12 mouse cellular contexts compared by ENCODE assay signal in genomic region chr15:38433386-38433785, GRCm38 (mm10).
"Had no signal": no experiment of that assay in that cellular context is flagged by ENCODE, and none has a peak within 500 bp of the region (broad histone marks: within the 10 kb centered on the region; RNA-seq: fewer than 3 reads in every experiment).

No protein-coding gene starts in this region.

- H3K9ac ChIP-seq: intestine, embryonic 15.5 days; kidney, embryonic 15.5 days; limb, embryonic 13.5 days; liver, embryonic 13.5 days; lung, embryonic 14.5 days; midbrain, embryonic 13.5 days; stomach, embryonic 15.5 days had no signal

- H3K36me3 ChIP-seq: intestine, embryonic 15.5 days; kidney, embryonic 15.5 days; limb, embryonic 13.5 days; liver, embryonic 13.5 days; midbrain, embryonic 13.5 days; stomach, embryonic 15.5 days had no signal

- H3K4me2 ChIP-seq: intestine, embryonic 15.5 days; kidney, embryonic 15.5 days; limb, embryonic 13.5 days; liver, embryonic 13.5 days; lung, embryonic 14.5 days; midbrain, embryonic 13.5 days; stomach, embryonic 15.5 days had no signal

- H3K9me3 ChIP-seq: intestine, embryonic 15.5 days; stomach, embryonic 15.5 days had no signal

- H3K27me3 ChIP-seq: intestine, embryonic 15.5 days; kidney, embryonic 15.5 days; limb, embryonic 13.5 days; liver, embryonic 13.5 days; midbrain, embryonic 13.5 days; stomach, embryonic 15.5 days had no signal

- H3K27ac ChIP-seq: intestine, embryonic 15.5 days; kidney, embryonic 15.5 days; limb, embryonic 13.5 days; liver, embryonic 13.5 days; midbrain, embryonic 13.5 days; stomach, embryonic 15.5 days had no signal

- ATAC-seq: intestine, embryonic 15.5 days; midbrain, embryonic 13.5 days had no signal

- H3K4me1 ChIP-seq: intestine, embryonic 15.5 days; kidney, embryonic 15.5 days; liver, embryonic 13.5 days; midbrain, embryonic 13.5 days; stomach, embryonic 15.5 days had no signal

- H3K4me3 ChIP-seq: intestine, embryonic 15.5 days; kidney, embryonic 15.5 days; limb, embryonic 13.5 days; liver, embryonic 13.5 days; midbrain, embryonic 13.5 days; stomach, embryonic 15.5 days had no signal

- DNase-seq: kidney, adult 2 months; kidney, postnatal 14 days; left cerebral cortex, postnatal 4 days; liver, embryonic 13.5 days; lung, embryonic 14.5 days; right cerebral cortex, postnatal 14 days; thymus, postnatal 4 days had no signal
